Mouse (Mus musculus): ENCODE results near the gene Cnnm2. TPM values are rescaled to one million over a fixed set of nuclear protein-coding genes. Genes with fewer than 3 reads are reported as not detected.

Gene Cnnm2
- total and polyA plus RNA-seq, 3 experiments, result 4.0 to 10.7 TPM; not detected in 1

GRCm38 (mm10) chr19:46784038-46784437 is 22.6 kb downstream of the Cnnm2 start:
- no peaks in the 10 kb centered on the region for H3K27me3 ChIP-seq (ENCODE audit: control insufficient read depth in 1 of 2, insufficient read depth in 2 of 2, low read length in 2 of 2)
- H3K36me3 ChIP-seq (ENCODE audit: control insufficient read depth in 1 of 2, insufficient read depth in 2 of 2, low read length in 2 of 2), result no peaks in the 10 kb centered on the region
- DNase-seq (ENCODE audit: low read depth, low spot score), result no peak
- peaks cover 0 to 4% of the 10 kb centered on the region in 2 experiments; a peak in 1 of 4 replicates for H3K4me1 ChIP-seq (ENCODE audit: control insufficient read depth in 1 of 2, insufficient read depth in 2 of 2, low read length in 2 of 2)
- H3K27ac ChIP-seq (ENCODE audit: control insufficient read depth, low read depth, low read length), result no peak overlapping the region
- H3K4me3 ChIP-seq (ENCODE audit: control insufficient read depth in 1 of 2, insufficient read depth in 1 of 2, low read depth in 2 of 2, low read length in 2 of 2), result no peak overlapping the region
- no peaks in the 10 kb centered on the region for H3K9me3 ChIP-seq (replicated peaks; ENCODE audit: insufficient read depth, low read length)
- no peak overlapping the region for H3K9ac ChIP-seq (ENCODE audit: control insufficient read depth, low read depth, low read length, poor library complexity, severe bottlenecking)
- no peaks in the 10 kb centered on the region for H3K79me2 ChIP-seq (ENCODE audit: control insufficient read depth, insufficient read depth, low read length, poor library complexity)
- TF ChIP-seq ZKSCAN1 (IDR thresholded peaks at IDR 0.05; ENCODE audit: low read depth, low read length) (no peak), CHD2 (IDR thresholded peaks at IDR 0.05; ENCODE audit: low read length) (no peak), UBTF (IDR thresholded peaks at IDR 0.05; ENCODE audit: borderline replicate concordance, insufficient read depth, low read depth, low read length) (no peak), SMC3 (IDR thresholded peaks at IDR 0.05; ENCODE audit: low read depth, low read length) (no peak), ELF1 (IDR thresholded peaks at IDR 0.05; ENCODE audit: low read depth, low read length) (no peak), MAX (IDR thresholded peaks at IDR 0.05; ENCODE audit: low read length) (no peak), TBP (IDR thresholded peaks at IDR 0.05; ENCODE audit: low read depth, low read length) (no peak), RAD21 (IDR thresholded peaks at IDR 0.05; ENCODE audit: low read depth, low read length) (no peak), JUND (IDR thresholded peaks at IDR 0.05; ENCODE audit: low read depth, low read length) (no peak)

GRCm38 (mm10) chr19:46784502-46784901 is 23.1 kb downstream of the Cnnm2 start:
- Histone ChIP-seq H3K27ac (ENCODE audit: control insufficient read depth, low read depth, low read length) (no peak overlapping the region), H3K79me2 (ENCODE audit: control insufficient read depth, insufficient read depth, low read length, poor library complexity) (no peaks in the 10 kb centered on the region), H3K9ac (ENCODE audit: control insufficient read depth, low read depth, low read length, poor library complexity, severe bottlenecking) (no peak overlapping the region), H3K4me3 (ENCODE audit: control insufficient read depth in 1 of 2, insufficient read depth in 1 of 2, low read depth in 2 of 2, low read length in 2 of 2) (no peak overlapping the region), H3K36me3 (ENCODE audit: control insufficient read depth in 1 of 2, insufficient read depth in 2 of 2, low read length in 2 of 2) (no peaks in the 10 kb centered on the region), H3K27me3 (ENCODE audit: control insufficient read depth in 1 of 2, insufficient read depth in 2 of 2, low read length in 2 of 2) (no peaks in the 10 kb centered on the region), H3K9me3 (replicated peaks; ENCODE audit: insufficient read depth, low read length) (no peaks in the 10 kb centered on the region), H3K4me1 (ENCODE audit: control insufficient read depth in 1 of 2, insufficient read depth in 2 of 2, low read length in 2 of 2) (peaks cover 0 to 2% of the 10 kb centered on the region in 2 experiments; a peak in 1 of 4 replicates)
- no peak for TF ChIP-seq GATA1 (IDR thresholded peaks at IDR 0.05; ENCODE audit: low read depth, low read length)
- no peak for DNase-seq (ENCODE audit: low read depth, low spot score)

GRCm38 (mm10) chr19:46785633-46786032 is 24.2 kb downstream of the Cnnm2 start:
- DNase-seq (ENCODE audit: low read depth, low spot score), result no peak
- H3K27ac ChIP-seq (ENCODE audit: control insufficient read depth, low read depth, low read length), result no peak overlapping the region
- H3K79me2 ChIP-seq (ENCODE audit: control insufficient read depth, insufficient read depth, low read length, poor library complexity), result no peaks in the 10 kb centered on the region
- no peaks in the 10 kb centered on the region for H3K27me3 ChIP-seq (ENCODE audit: control insufficient read depth in 1 of 2, insufficient read depth in 2 of 2, low read length in 2 of 2)
- H3K4me3 ChIP-seq (ENCODE audit: control insufficient read depth in 1 of 2, insufficient read depth in 1 of 2, low read depth in 2 of 2, low read length in 2 of 2), result no peak overlapping the region
- TF ChIP-seq CHD2 (IDR thresholded peaks at IDR 0.05; ENCODE audit: low read length), result no peak
- TF ChIP-seq POLR2AphosphoS5 (IDR thresholded peaks at IDR 0.05; ENCODE audit: borderline replicate concordance, low read depth, low read length), result no peak
- no peak for TF ChIP-seq SMC3 (IDR thresholded peaks at IDR 0.05; ENCODE audit: low read depth, low read length)
- TF ChIP-seq ZC3H11A (IDR thresholded peaks at IDR 0.05; ENCODE audit: low read depth, low read length), result no peak
- TF ChIP-seq KAT2A (conservative IDR thresholded peaks at IDR 0.05; ENCODE audit: low read depth, low read length), result no peak
- TF ChIP-seq BHLHE40 (IDR thresholded peaks at IDR 0.05; ENCODE audit: borderline replicate concordance, low read depth, low read length), result no peak
- no peak for TF ChIP-seq ELF1 (IDR thresholded peaks at IDR 0.05; ENCODE audit: low read depth, low read length)
- H3K36me3 ChIP-seq (ENCODE audit: control insufficient read depth in 1 of 2, insufficient read depth in 2 of 2, low read length in 2 of 2), result no peaks in the 10 kb centered on the region
- H3K9ac ChIP-seq (ENCODE audit: control insufficient read depth, low read depth, low read length, poor library complexity, severe bottlenecking), result no peak overlapping the region
- no peaks in the 10 kb centered on the region for H3K4me1 ChIP-seq (ENCODE audit: control insufficient read depth in 1 of 2, insufficient read depth in 2 of 2, low read length in 2 of 2)
- no peaks in the 10 kb centered on the region for H3K9me3 ChIP-seq (replicated peaks; ENCODE audit: insufficient read depth, low read length)
